Mouse (Mus musculus) brain, embryonic 18.5 days (tissue): ENCODE data around the gene Bglap.
"Not testable (repeated sequence)": the region's sequence is repeated elsewhere in the genome, so short reads cannot be mapped to it uniquely, and the experiment has no call there.

Experiments used
- DNase-seq: peaks from one replicate; pipeline ENCODE4 v3.0.0-alpha.2; 2012; ENCODE audit warnings: low read depth, low spot score

Gene Bglap

GRCm38 (mm10) chr3:88393776-88394375 is 9.6 kb upstream of the Bglap start:
- no peak for DNase-seq

GRCm38 (mm10) chr3:88382383-88382782 is 1.9 kb downstream of the Bglap start:
- DNase-seq, result not testable (repeated sequence)

GRCm38 (mm10) chr3:88381389-88382315 is 2.6 kb downstream of the Bglap start:
- DNase-seq, result not testable (repeated sequence)

GRCm38 (mm10) chr3:88378599-88378998 is 5.7 kb downstream of the Bglap start, which contains the start of gene Bglap2:
Bglap2 (minus strand) TSS chr3:88378699.
- not testable (repeated sequence) for DNase-seq

- DNase-seq, result not testable (repeated sequence)
Observed at GRCm38 (mm10) chr3:88376644-88377043, 7.6 kb downstream of the Bglap start.

GRCm38 (mm10) chr3:88375750-88376626 is 8.3 kb downstream of the Bglap start:
- not testable (repeated sequence) for DNase-seq

- DNase-seq, result not testable (repeated sequence)
Observed at GRCm38 (mm10) chr3:88372643-88373042, 11.6 kb downstream of the Bglap start, which contains the start of gene Bglap3. Bglap3 (minus strand) TSS chr3:88372743.

- not testable (repeated sequence) for DNase-seq
Observed at GRCm38 (mm10) chr3:88368511-88368910, 15.8 kb downstream of the Bglap start.

GRCm38 (mm10) chr3:88367517-88367916 is 16.7 kb downstream of the Bglap start:
- DNase-seq, result not testable (repeated sequence)

GRCm38 (mm10) chr3:88366830-88367428 is 17.3 kb downstream of the Bglap start:
- not testable (repeated sequence) for DNase-seq

GRCm38 (mm10) chr3:88365705-88366361 is 18.4 kb downstream of the Bglap start:
- DNase-seq, result no peak

GRCm38 (mm10) chr3:88364337-88364736 is 19.9 kb downstream of the Bglap start, which contains the start of gene Paqr6:
Paqr6 (plus strand) TSS chr3:88364584.
- DNase-seq, result no peak

- no peak for DNase-seq
Observed at GRCm38 (mm10) chr3:88363700-88364099, 20.6 kb downstream of the Bglap start.

GRCm38 (mm10) chr3:88361612-88362313 is 22.5 kb downstream of the Bglap start:
- DNase-seq, result no peak

- DNase-seq, result no peak
Observed at GRCm38 (mm10) chr3:88361096-88361495, 23.2 kb downstream of the Bglap start.

GRCm38 (mm10) chr3:88359989-88360388 is 24.3 kb downstream of the Bglap start:
- no peak for DNase-seq

- no peak for DNase-seq
Observed at GRCm38 (mm10) chr3:88359584-88359983, 24.7 kb downstream of the Bglap start.

- DNase-seq, result no peak
Observed at GRCm38 (mm10) chr3:88354396-88355165, 29.7 kb downstream of the Bglap start.

- DNase-seq, result no peak
Observed at GRCm38 (mm10) chr3:88352907-88353306, 31.4 kb downstream of the Bglap start.
